Mouse (Mus musculus) C2C12 (cell line): ENCODE data around the gene Cd86. TPM values are rescaled to one million over a fixed set of nuclear protein-coding genes. Genes with fewer than 3 reads are reported as not detected.

Experiments used
- H3K27me3 ChIP-seq: one replicate; pipeline ENCODE4 v1.6.1; 2011; ENCODE audit not compliant: control insufficient read depth, insufficient read depth, insufficient read length
- H3K36me3 ChIP-seq: one replicate; pipeline ENCODE4 v1.6.1; 2011; ENCODE audit not compliant: control insufficient read depth, insufficient read depth
- H3K4me3 ChIP-seq: one replicate; pipeline ENCODE4 v1.5.1; 2011; ENCODE audit warnings: mild to moderate bottlenecking, control low read depth; ENCODE audit not compliant: poor library complexity, insufficient read depth, severe bottlenecking
- H3K79me2 ChIP-seq: one replicate; pipeline ENCODE4 v1.6.1; 2011; ENCODE audit not compliant: control insufficient read depth, insufficient read depth
- H3K79me3 ChIP-seq: one replicate; pipeline ENCODE4 v1.6.1; 2011; ENCODE audit warnings: low read depth, control low read depth
- H3ac ChIP-seq: one replicate; pipeline ENCODE3; 2011; ENCODE audit warnings: low read depth; ENCODE audit not compliant: control insufficient read depth, insufficient read length
- CEBPB ChIP-seq: IDR thresholded peaks from one replicate; pipeline ENCODE4 v1.6.1; 2011; ENCODE audit warnings: low read depth, mild to moderate bottlenecking, control low read depth, moderate library complexity
- CTCF ChIP-seq: IDR thresholded peaks from one replicate; pipeline ENCODE4 v1.5.1; 2011; ENCODE audit not compliant: control insufficient read depth, insufficient read depth, insufficient read length
- FOSL1 ChIP-seq: IDR thresholded peaks from one replicate; pipeline ENCODE4 v1.8.0; 2011; ENCODE audit warnings: mild to moderate bottlenecking, low read length; ENCODE audit not compliant: poor library complexity, insufficient read depth, severe bottlenecking
- MAX ChIP-seq: IDR thresholded peaks from one replicate; pipeline ENCODE4 v1.6.1; 2011; ENCODE audit warnings: mild to moderate bottlenecking, control low read depth
- MYOD1 ChIP-seq: IDR thresholded peaks from one replicate; pipeline ENCODE4 v1.6.1; 2011; ENCODE audit warnings: low read depth; ENCODE audit not compliant: control insufficient read depth, insufficient read length
- MYOG ChIP-seq: IDR thresholded peaks from one replicate; pipeline ENCODE4 v1.6.1; 2011; ENCODE audit not compliant: control insufficient read depth, insufficient read length; ENCODE audit errors: extremely low read depth
- USF1 ChIP-seq: IDR thresholded peaks from one replicate; pipeline ENCODE4 v1.6.1; 2011; ENCODE audit warnings: low read depth, mild to moderate bottlenecking, control low read depth, moderate library complexity
- polyA plus RNA-seq: library from polyadenylated mRNA; unstranded; fragments of >200 nt; fragmentation: generic; extraction: Trizol; gene quantifications from one replicate; pipeline ENCODE4 v1.2.1, GENCODE M21; 2012; ENCODE audit warnings: missing spikeins

Gene Cd86
- polyA plus RNA-seq, 1 experiment: not detected

DNA sequence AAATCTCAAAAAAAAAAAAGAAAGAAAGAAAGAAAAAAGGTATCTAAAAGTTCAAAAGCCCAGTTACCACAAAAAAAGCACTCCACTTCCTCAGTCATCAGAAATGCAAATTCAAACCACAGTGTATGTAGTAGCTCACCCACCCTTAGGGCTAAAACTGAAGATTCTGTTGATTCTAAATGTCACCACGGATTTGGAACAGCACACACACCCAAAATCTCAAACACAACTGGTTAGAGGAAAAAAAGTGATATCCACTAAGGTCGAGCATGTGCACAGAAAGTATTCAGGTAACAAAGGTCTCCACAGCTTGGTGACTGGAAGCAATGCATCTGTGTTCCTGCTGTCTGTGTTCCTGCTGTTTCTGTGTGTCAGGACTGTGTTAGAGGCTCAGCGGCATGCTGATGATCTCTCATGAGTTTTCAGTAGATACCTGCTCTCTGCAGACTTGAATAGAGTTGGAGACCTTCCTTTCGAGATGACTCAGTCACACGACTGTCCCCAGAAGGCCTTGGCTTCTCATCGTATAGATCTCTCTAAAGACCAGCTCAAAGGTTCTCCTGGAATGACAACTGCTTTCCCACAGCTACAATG lies 18.5 kb upstream of the Cd86 start:
- TF ChIP-seq MYOG (no peak), MYOD1 (no peak), FOSL1 (no peak), MAX (no peak), CTCF (no peak), CEBPB (no peak)
- Histone ChIP-seq H3K36me3 (no peaks in the 10 kb centered on the region), H3K27me3 (no peaks in the 10 kb centered on the region), H3K79me3 (no peaks in the 10 kb centered on the region), H3ac (no peak overlapping the region), H3K79me2 (no peaks in the 10 kb centered on the region), H3K4me3 (no peak overlapping the region)

DNA sequence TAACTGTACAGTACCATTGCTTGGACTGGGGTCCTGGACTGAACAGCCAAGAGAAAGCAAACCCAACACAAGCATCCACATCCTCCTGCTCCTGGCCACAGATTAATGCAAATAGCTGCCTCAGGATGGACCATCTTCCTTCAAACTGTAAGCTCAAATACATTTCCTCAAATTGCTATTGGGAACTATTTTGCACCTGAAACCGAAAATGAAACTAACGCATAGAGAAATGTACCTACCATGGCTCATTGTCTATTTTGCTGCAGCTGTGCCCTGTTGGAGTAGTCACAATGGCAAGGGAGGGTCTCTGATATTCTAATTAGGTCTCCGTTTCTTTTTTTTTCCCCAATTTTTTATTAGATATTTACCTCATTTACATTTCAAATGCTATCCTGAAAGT lies 15.9 kb upstream of the Cd86 start:
- H3K4me3 ChIP-seq: no peak overlapping the region
- no peak for TF ChIP-seq CTCF
- no peak for TF ChIP-seq FOSL1
- TF ChIP-seq MYOD1: no peak
- no peak for TF ChIP-seq MYOG
- no peak for TF ChIP-seq CEBPB
- TF ChIP-seq USF1: no peak
- TF ChIP-seq MAX: no peak
- H3K27me3 ChIP-seq: no peaks in the 10 kb centered on the region

DNA sequence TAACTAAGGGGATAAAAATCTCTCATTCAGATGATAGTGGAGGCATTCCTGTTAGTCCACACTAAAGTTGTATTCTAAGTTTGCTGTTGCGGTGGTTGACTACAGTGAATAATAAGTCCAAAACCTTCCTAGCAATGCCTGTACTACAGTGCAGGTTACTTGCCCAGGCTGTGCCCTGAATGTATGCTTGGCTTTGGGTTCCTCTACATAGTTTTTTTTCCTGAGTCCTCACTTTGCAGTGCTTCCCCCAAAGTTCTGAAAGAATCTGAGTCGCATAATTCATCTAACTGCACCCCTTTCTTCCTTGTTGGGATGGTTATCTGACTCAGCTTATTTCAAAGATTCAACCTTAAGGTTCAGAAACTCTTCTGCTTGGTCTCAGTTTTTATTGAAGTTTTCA lies 10.0 kb upstream of the Cd86 start:
- no peaks in the 10 kb centered on the region for H3K79me2 ChIP-seq
- no peak overlapping the region for H3ac ChIP-seq
- no peak overlapping the region for H3K4me3 ChIP-seq
- no peaks in the 10 kb centered on the region for H3K79me3 ChIP-seq
- H3K27me3 ChIP-seq: no peaks in the 10 kb centered on the region
- H3K36me3 ChIP-seq: no peaks in the 10 kb centered on the region
- no peak for TF ChIP-seq CTCF
- no peak for TF ChIP-seq FOSL1
- no peak for TF ChIP-seq MAX
- TF ChIP-seq USF1: no peak
- no peak for TF ChIP-seq MYOD1
- TF ChIP-seq MYOG: no peak
- no peak for TF ChIP-seq CEBPB

More for the DNA sequence above, 15.9 kb upstream of the Cd86 start:
- Histone ChIP-seq H3K79me2 (no peaks in the 10 kb centered on the region), H3K36me3 (no peaks in the 10 kb centered on the region), H3K79me3 (no peaks in the 10 kb centered on the region), H3ac (no peak overlapping the region)

DNA sequence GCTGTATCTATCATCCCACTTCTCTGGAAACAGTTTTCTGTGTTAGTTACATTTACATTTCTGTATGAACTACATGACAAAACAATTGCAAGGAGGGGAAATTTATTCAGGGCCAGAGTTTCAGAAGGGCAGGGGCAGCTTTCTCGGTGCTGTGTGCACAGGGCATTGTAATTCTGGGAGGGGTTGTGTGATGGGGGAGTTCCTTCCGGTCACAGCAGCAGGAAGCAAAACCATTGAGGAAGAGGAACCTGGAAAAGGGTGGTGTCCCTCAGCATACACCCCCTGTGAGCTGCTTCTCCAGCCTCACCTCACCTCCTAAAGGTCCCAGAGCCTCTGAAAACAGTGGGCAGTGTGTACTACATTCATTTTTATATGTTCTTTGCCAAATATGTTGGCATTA lies 9.4 kb upstream of the Cd86 start:
- H3ac ChIP-seq: no peak overlapping the region
- TF ChIP-seq MYOD1 (no peak), MAX (no peak), MYOG (no peak), USF1 (no peak), FOSL1 (no peak), CEBPB (no peak), CTCF (no peak)

DNA sequence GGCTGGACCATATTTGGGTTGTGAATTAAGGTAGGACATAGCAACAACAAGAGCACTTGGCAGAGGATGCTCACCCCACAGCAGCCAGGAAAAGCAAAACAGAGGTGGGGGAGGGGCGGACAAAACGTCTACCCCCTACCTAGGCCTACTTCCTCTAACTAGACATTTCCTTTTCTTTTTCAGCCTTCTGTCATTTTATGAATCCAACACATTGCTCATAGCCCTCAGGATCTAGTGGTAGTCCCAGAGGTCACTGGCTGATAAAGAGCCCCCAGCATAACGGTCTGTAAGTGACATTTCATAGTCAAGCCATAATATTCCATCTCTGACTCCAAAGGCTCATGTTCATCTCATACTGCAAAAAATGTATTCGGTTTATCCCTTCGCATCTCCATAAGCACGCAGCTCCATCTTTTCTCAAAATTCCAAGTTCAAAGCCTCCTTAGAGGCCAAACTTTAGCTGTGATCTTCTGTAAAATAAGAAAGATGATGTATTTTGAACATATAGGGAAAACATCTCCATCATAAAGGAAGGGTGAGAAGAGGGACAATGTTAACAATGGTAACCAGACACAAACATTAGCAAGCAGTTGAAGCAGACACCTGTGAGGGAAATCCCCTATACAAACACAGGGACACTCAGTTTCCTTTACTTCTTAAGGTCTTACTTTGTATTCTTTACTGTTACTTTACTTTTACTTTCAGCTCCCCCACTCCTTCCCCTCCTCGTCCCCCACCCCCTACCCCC lies 8.8 kb upstream of the Cd86 start:
- Histone ChIP-seq H3K27me3 (no peaks in the 10 kb centered on the region), H3ac (no peak overlapping the region), H3K79me2 (no peaks in the 10 kb centered on the region), H3K4me3 (no peak overlapping the region), H3K36me3 (no peaks in the 10 kb centered on the region), H3K79me3 (no peaks in the 10 kb centered on the region)
- TF ChIP-seq MAX (no peak), MYOG (no peak), CEBPB (no peak), CTCF (no peak), USF1 (no peak), FOSL1 (no peak), MYOD1 (no peak)

More for the DNA sequence above, 9.4 kb upstream of the Cd86 start:
- Histone ChIP-seq H3K79me3 (no peaks in the 10 kb centered on the region), H3K27me3 (no peaks in the 10 kb centered on the region), H3K79me2 (no peaks in the 10 kb centered on the region), H3K4me3 (no peak overlapping the region), H3K36me3 (no peaks in the 10 kb centered on the region)
